Mouse (Mus musculus): ENCODE data around the gene Rhbdd1. TPM values are rescaled to one million over a fixed set of nuclear protein-coding genes. Genes with fewer than 3 reads are reported as not detected.

Rhbdd1 gene
- polyA plus RNA-seq, 1 experiment from 2014 or later, result 5.9 TPM

- no peak for DNase-seq
- Histone ChIP-seq H3K27ac (ENCODE audit: low read depth) (no peak overlapping the region), H3K4me3 (ENCODE audit: low read depth, low read length) (no peak overlapping the region), H3K27me3 (ENCODE audit: insufficient read depth, low read length) (no peaks in the 10 kb centered on the region), H3K36me3 (replicated peaks; ENCODE audit: insufficient read depth, low read length) (no peaks in the 10 kb centered on the region; the same call in 1 of the 2 replicates), H3K4me1 (ENCODE audit: insufficient read depth) (peaks cover 11% of the 10 kb centered on the region; the same call in 1 of the 2 replicates), H3K4me2 (ENCODE audit: low read depth, low read length) (no peak overlapping the region), H3K9me3 (ENCODE audit: low read length) (no peaks in the 10 kb centered on the region), H3K9ac (replicated peaks) (no peak overlapping the region)
- ATAC-seq, result no peak
- WGBS (ENCODE audit: insufficient replicate concordance), result 74% methylated on average over 6 of the region's 6 CpGs
- no peak for TF ChIP-seq EP300 (IDR thresholded peaks at IDR 0.05; ENCODE audit: low read depth)
- no peak for TF ChIP-seq CTCF (IDR thresholded peaks at IDR 0.05; ENCODE audit: low read depth)
Observed at GRCm38 (mm10) chr1:82281823-82282222, 34.4 kb upstream of the Rhbdd1 start.

GRCm38 (mm10) chr1:82282992-82283611, 33.1 kb upstream of the Rhbdd1 start:
- H3K4me1 ChIP-seq (ENCODE audit: insufficient read depth), result peaks cover 16% of the 10 kb centered on the region; the same call in 1 of the 2 replicates
- peak overlapping the region; percentile 88 for H3K4me2 ChIP-seq (ENCODE audit: low read depth, low read length)
- H3K36me3 ChIP-seq (replicated peaks; ENCODE audit: insufficient read depth, low read length), result no peaks in the 10 kb centered on the region
- peak overlapping the region; percentile 97 for H3K27ac ChIP-seq (ENCODE audit: low read depth)
- H3K27me3 ChIP-seq (ENCODE audit: insufficient read depth, low read length), result no peaks in the 10 kb centered on the region
- peak; percentile 88 for DNase-seq
- H3K4me3 ChIP-seq (ENCODE audit: low read depth, low read length), result peak overlapping the region; percentile 57
- peak overlapping the region; percentile 75 for H3K9ac ChIP-seq (replicated peaks)
- TF ChIP-seq CTCF (IDR thresholded peaks at IDR 0.05; ENCODE audit: low read depth) (no peak), EP300 (IDR thresholded peaks at IDR 0.05; ENCODE audit: low read depth) (peak; percentile 42; the same call in 1 of the 2 replicates)
- ATAC-seq, result peak; percentile 94
- 2% methylated on average over 33 of the region's 35 CpGs for WGBS (ENCODE audit: insufficient replicate concordance)
- no peaks in the 10 kb centered on the region for H3K9me3 ChIP-seq (ENCODE audit: low read length)

DNA sequence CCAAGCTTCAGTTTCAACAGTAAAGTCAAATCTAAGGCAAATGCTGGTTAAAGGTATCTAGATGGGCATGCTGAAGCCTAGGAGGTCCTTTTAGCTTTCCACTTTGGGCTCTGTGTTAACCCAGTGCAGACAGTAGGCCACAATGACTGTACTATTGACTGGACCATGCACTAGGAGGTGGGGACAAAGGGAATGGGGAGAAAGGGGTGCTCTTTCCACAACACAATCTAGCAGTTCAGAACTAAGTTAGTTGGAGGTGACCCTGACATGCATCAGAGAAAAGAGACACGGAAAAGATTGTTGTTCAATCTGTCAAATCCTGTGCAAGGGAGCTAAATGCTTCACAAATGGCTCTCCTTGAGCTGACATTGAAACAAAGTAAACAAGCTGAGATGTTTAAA, 32.4 kb upstream of the Rhbdd1 start:
- H3K36me3 ChIP-seq (replicated peaks; ENCODE audit: insufficient read depth, low read length), result no peaks in the 10 kb centered on the region
- TF ChIP-seq CTCF (IDR thresholded peaks at IDR 0.05; ENCODE audit: low read depth), result no peak
- TF ChIP-seq EP300 (IDR thresholded peaks at IDR 0.05; ENCODE audit: low read depth), result no peak
- H3K27ac ChIP-seq (ENCODE audit: low read depth), result peak overlapping the region; percentile 97
- ATAC-seq, result peak; percentile 40
- no peaks in the 10 kb centered on the region for H3K9me3 ChIP-seq (ENCODE audit: low read length)
- H3K4me3 ChIP-seq (ENCODE audit: low read depth, low read length), result peak overlapping the region; percentile 57
- peaks cover 14% of the 10 kb centered on the region for H3K4me1 ChIP-seq (ENCODE audit: insufficient read depth)
- H3K9ac ChIP-seq (replicated peaks), result peak overlapping the region; percentile 75
- H3K27me3 ChIP-seq (ENCODE audit: insufficient read depth, low read length), result no peaks in the 10 kb centered on the region
- DNase-seq, result no peak
- WGBS (ENCODE audit: insufficient replicate concordance), result 46% methylated on average over 1 of the region's 1 CpGs
- peak overlapping the region; percentile 88 for H3K4me2 ChIP-seq (ENCODE audit: low read depth, low read length)

DNA sequence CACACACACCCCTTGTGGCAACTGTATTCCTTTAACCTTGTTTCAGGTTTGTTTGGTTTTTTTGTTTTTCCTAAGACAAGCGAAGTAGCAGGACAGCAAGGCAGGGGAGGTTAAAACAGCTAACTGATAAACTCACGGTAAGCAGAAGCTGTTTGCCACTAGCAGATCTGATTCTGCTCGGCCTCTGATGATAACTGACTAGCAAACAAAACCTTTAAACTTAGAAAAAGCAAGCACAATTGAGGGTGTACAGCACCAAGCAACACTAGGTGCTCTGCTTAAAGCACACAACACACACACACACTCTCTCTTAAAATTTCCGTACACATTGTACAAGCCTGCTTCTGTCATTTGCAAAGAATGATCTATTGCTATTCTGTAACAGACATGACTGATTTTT, 31.8 kb upstream of the Rhbdd1 start:
- Histone ChIP-seq H3K4me1 (ENCODE audit: insufficient read depth) (peaks cover 20% of the 10 kb centered on the region), H3K4me3 (ENCODE audit: low read depth, low read length) (peak overlapping the region; percentile 57), H3K27me3 (ENCODE audit: insufficient read depth, low read length) (no peaks in the 10 kb centered on the region), H3K36me3 (replicated peaks; ENCODE audit: insufficient read depth, low read length) (no peaks in the 10 kb centered on the region), H3K9me3 (ENCODE audit: low read length) (no peaks in the 10 kb centered on the region), H3K27ac (ENCODE audit: low read depth) (peak overlapping the region; percentile 97), H3K4me2 (ENCODE audit: low read depth, low read length) (peak overlapping the region; percentile 88), H3K9ac (replicated peaks) (peak overlapping the region; percentile 75)
- DNase-seq (no peak), ATAC-seq (no peak)
- TF ChIP-seq EP300 (IDR thresholded peaks at IDR 0.05; ENCODE audit: low read depth) (no peak), CTCF (IDR thresholded peaks at IDR 0.05; ENCODE audit: low read depth) (no peak)
- WGBS (ENCODE audit: insufficient replicate concordance), result 36% methylated on average over 4 of the region's 4 CpGs

DNA sequence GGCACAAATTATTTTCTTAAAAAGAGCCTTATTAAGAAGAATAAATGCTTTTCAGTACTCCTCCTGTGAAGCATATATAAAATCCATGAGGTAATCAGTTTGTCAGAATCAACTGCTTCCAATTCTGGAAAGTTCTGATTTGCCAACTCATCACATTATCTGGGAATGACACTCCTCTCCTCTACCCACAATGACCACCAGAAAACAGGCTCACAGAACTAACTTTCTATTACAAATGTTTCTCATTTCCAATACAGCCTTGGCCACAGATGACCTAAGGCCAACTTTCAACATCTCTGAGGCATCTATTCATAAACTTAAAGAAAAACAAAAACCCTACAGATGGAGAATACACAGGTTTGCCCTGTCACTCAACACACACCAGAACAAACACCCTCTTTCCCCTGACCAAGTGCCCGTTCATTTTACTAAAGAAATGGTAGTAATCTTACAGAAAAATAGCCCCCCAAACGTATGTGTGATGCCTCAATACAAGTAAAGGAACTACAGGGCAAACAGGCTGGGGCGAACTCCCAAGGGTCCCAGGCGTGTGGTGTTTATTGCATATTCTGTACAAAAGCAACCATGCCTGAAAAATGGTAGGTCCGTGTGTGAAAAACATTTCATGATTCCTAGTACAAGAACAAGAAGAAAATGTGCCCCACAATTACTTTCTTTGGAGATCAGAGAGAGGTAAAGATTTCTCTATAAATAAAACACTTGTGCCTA, 30.6 kb upstream of the Rhbdd1 start:
- Histone ChIP-seq H3K4me1 (ENCODE audit: insufficient read depth) (peaks cover 21% of the 10 kb centered on the region), H3K27me3 (ENCODE audit: insufficient read depth, low read length) (peaks cover 10% of the 10 kb centered on the region), H3K4me2 (ENCODE audit: low read depth, low read length) (peak overlapping the region; percentile 88), H3K36me3 (replicated peaks; ENCODE audit: insufficient read depth, low read length) (no peaks in the 10 kb centered on the region), H3K4me3 (ENCODE audit: low read depth, low read length) (peak overlapping the region; percentile 36), H3K9ac (replicated peaks) (peak overlapping the region; percentile 59), H3K9me3 (ENCODE audit: low read length) (no peaks in the 10 kb centered on the region), H3K27ac (ENCODE audit: low read depth) (peak overlapping the region; percentile 97)
- DNase-seq (peak; percentile 19), ATAC-seq (no peak)
- TF ChIP-seq EP300 (IDR thresholded peaks at IDR 0.05; ENCODE audit: low read depth), result no peak
- no peak for TF ChIP-seq CTCF (IDR thresholded peaks at IDR 0.05; ENCODE audit: low read depth)
- 46% methylated on average over 5 of the region's 5 CpGs for WGBS (ENCODE audit: insufficient replicate concordance)
